Mouse (Mus musculus): ENCODE data around the gene Sp6.
A peak's percentile ranks its signal among the peaks of the same experiment; 100 is the strongest.

The Sp6 gene

GRCm38 (mm10) chr11:96982355-96982754 lies 30.8 kb upstream of the Sp6 start:
- DNase-seq (ENCODE audit: low spot score): peak; percentile 34

- no peak for DNase-seq (ENCODE audit: low spot score)
Measured at GRCm38 (mm10) chr11:96982859-96983258, 30.3 kb upstream of the Sp6 start, which contains the start of gene Sp2. TSS of gene Sp2 (minus strand) at chr11:96982959.

- no peak for DNase-seq (ENCODE audit: low spot score)
Measured at GRCm38 (mm10) chr11:96984903-96985302, 28.3 kb upstream of the Sp6 start.

- no peak for DNase-seq (ENCODE audit: low spot score)
Measured at GRCm38 (mm10) chr11:96986463-96986862, 26.7 kb upstream of the Sp6 start.

GRCm38 (mm10) chr11:96987873-96988655 lies 25.1 kb upstream of the Sp6 start:
- DNase-seq (ENCODE audit: low spot score): no peak

GRCm38 (mm10) chr11:96991501-96991900 lies 21.7 kb upstream of the Sp6 start:
- DNase-seq (ENCODE audit: low spot score): no peak

- no peak for DNase-seq (ENCODE audit: low spot score)
Measured at GRCm38 (mm10) chr11:96992722-96993311, 20.4 kb upstream of the Sp6 start.

- DNase-seq (ENCODE audit: low spot score): no peak
Measured at GRCm38 (mm10) chr11:96995031-96995430, 18.2 kb upstream of the Sp6 start.

- DNase-seq (ENCODE audit: low spot score): no peak
Measured at GRCm38 (mm10) chr11:96995836-96996772, 17.1 kb upstream of the Sp6 start.

- DNase-seq (ENCODE audit: low spot score): no peak
Measured at GRCm38 (mm10) chr11:96996773-96997379, 16.3 kb upstream of the Sp6 start.

- no peak for DNase-seq (ENCODE audit: low spot score)
Measured at GRCm38 (mm10) chr11:96997380-96997956, 15.7 kb upstream of the Sp6 start.

GRCm38 (mm10) chr11:97003170-97003569 lies 10.0 kb upstream of the Sp6 start:
- DNase-seq (ENCODE audit: low spot score): no peak

GRCm38 (mm10) chr11:97007093-97007794 lies 6.0 kb upstream of the Sp6 start:
- DNase-seq (ENCODE audit: low spot score): no peak

GRCm38 (mm10) chr11:97009198-97009790 lies 3.9 kb upstream of the Sp6 start:
- no peak for DNase-seq (ENCODE audit: low spot score)

GRCm38 (mm10) chr11:97017696-97018582 lies 4.7 kb downstream of the Sp6 start:
- no peak for DNase-seq (ENCODE audit: low spot score)

- no peak for DNase-seq (ENCODE audit: low spot score)
Measured at GRCm38 (mm10) chr11:97018583-97019344, 5.6 kb downstream of the Sp6 start.

GRCm38 (mm10) chr11:97019345-97019708 lies 6.1 kb downstream of the Sp6 start:
- DNase-seq (ENCODE audit: low spot score): no peak

GRCm38 (mm10) chr11:97021121-97021765 lies 8.0 kb downstream of the Sp6 start:
- no peak for DNase-seq (ENCODE audit: low spot score)

Data from urinary bladder, postnatal 10 days (tissue).